Comparison of ENCODE assay signal across 9 mouse cellular contexts in genomic region chr13:53233381-53233780, GRCm38 (mm10). TPM values are rescaled to one million over a fixed set of nuclear protein-coding genes. Genes with fewer than 3 reads are reported as not detected.
A peak's percentile ranks its signal among the peaks of the same experiment; 100 is the strongest.
DNase-seq lines count a peak whose midpoint lies in the region; ATAC-seq lines count a peak whose summit lies in the region.
"Had no signal": no experiment of that assay in that cellular context is flagged by ENCODE, and none has a peak within 500 bp of the region (broad histone marks: within the 10 kb centered on the region; RNA-seq: fewer than 3 reads in every experiment).

No protein-coding gene starts in this region.

- peak; percentile 94 for DNase-seq in heart, adult 11 months
- DNase-seq in Muller cell, postnatal 12 days (ENCODE audit: inconsistent ontology term), result peak; percentile 56
- DNase-seq in forebrain, embryonic 11.5 days (ENCODE audit: low spot score), result no peak
- DNase-seq in midbrain, embryonic 14.5 days, result peak; percentile 41
- DNase-seq in spleen, postnatal 10 days (ENCODE audit: low spot score in 2 of 2), result no peak
- DNase-seq in layer of hippocampus, adult 18-20 months (ENCODE audit: low spot score in 2 of 2), result no peak

- no peak overlapping the region; the same call in 1 of the 2 replicates for H3K27ac ChIP-seq in heart, embryonic 11.5 days (ENCODE audit: low read depth, low read length)
- peak overlapping the region; percentile 46; the same call in 1 of the 2 replicates for H3K27ac ChIP-seq in forebrain, embryonic 11.5 days (ENCODE audit: low read depth, low read length)
- peak overlapping the region; percentile 4; the same call in 1 of the 2 replicates for H3K27ac ChIP-seq in hindbrain, embryonic 16.5 days (ENCODE audit: low read depth, low read length)
- H3K27ac ChIP-seq in midbrain, embryonic 14.5 days (replicated peaks; ENCODE audit: low read depth, low read length), result no peak overlapping the region

- H3K9ac ChIP-seq in heart, embryonic 11.5 days (ENCODE audit: low read depth, low read length), result no peak overlapping the region
- no peak overlapping the region for H3K9ac ChIP-seq in forebrain, embryonic 11.5 days (ENCODE audit: low read length)
- H3K9ac ChIP-seq in hindbrain, embryonic 16.5 days (ENCODE audit: low read depth, low read length), result no peak overlapping the region
- no peak overlapping the region for H3K9ac ChIP-seq in midbrain, embryonic 14.5 days (replicated peaks; ENCODE audit: low read length)

- peaks cover 65% of the 10 kb centered on the region for H3K4me1 ChIP-seq in heart, embryonic 11.5 days (ENCODE audit: control insufficient read depth, insufficient read depth, low read length)
- peaks cover 39% of the 10 kb centered on the region for H3K4me1 ChIP-seq in forebrain, embryonic 11.5 days (replicated peaks; ENCODE audit: control insufficient read depth, insufficient read depth, low read length)
- H3K4me1 ChIP-seq in hindbrain, embryonic 16.5 days (ENCODE audit: control insufficient read depth, insufficient read depth, low read depth, low read length), result peaks cover 7% of the 10 kb centered on the region
- H3K4me1 ChIP-seq in midbrain, embryonic 14.5 days (ENCODE audit: control insufficient read depth, insufficient read depth, low read length), result 0 out of 2 replicates have a peak, but pooled peaks cover 7% of the 10 kb centered on the region

- H3K36me3 ChIP-seq in heart, embryonic 11.5 days (ENCODE audit: control insufficient read depth, insufficient read depth, low read length), result no peaks in the 10 kb centered on the region
- H3K36me3 ChIP-seq in forebrain, embryonic 11.5 days (ENCODE audit: control insufficient read depth, insufficient read depth, low read length), result no peaks in the 10 kb centered on the region
- no peaks in the 10 kb centered on the region for H3K36me3 ChIP-seq in hindbrain, embryonic 16.5 days (ENCODE audit: control insufficient read depth, insufficient read depth, low read length)
- H3K36me3 ChIP-seq in midbrain, embryonic 14.5 days (ENCODE audit: control insufficient read depth, insufficient read depth, low read length), result no peaks in the 10 kb centered on the region
- H3K36me3 ChIP-seq: G1E had no signal

- H3K4me3 ChIP-seq in heart, embryonic 11.5 days (ENCODE audit: low read depth, low read length), result no peak overlapping the region
- H3K4me3 ChIP-seq in forebrain, embryonic 11.5 days (ENCODE audit: low read depth, low read length), result no peak overlapping the region
- no peak overlapping the region for H3K4me3 ChIP-seq in hindbrain, embryonic 16.5 days (ENCODE audit: low read length)
- no peak overlapping the region for H3K4me3 ChIP-seq in midbrain, embryonic 14.5 days (replicated peaks; ENCODE audit: low read depth, low read length)

- H3K9me3 ChIP-seq in heart, embryonic 11.5 days (replicated peaks; ENCODE audit: control insufficient read depth, low read length), result no peaks in the 10 kb centered on the region
- H3K9me3 ChIP-seq in forebrain, embryonic 11.5 days (ENCODE audit: control insufficient read depth, low read length), result no peaks in the 10 kb centered on the region
- H3K9me3 ChIP-seq in hindbrain, embryonic 16.5 days (ENCODE audit: control insufficient read depth, low read length), result no peaks in the 10 kb centered on the region
- no peaks in the 10 kb centered on the region for H3K9me3 ChIP-seq in midbrain, embryonic 14.5 days (ENCODE audit: control insufficient read depth, low read length)

- 21% methylated on average over 9 of the region's 9 CpGs for WGBS in heart, embryonic 11.5 days (ENCODE audit: insufficient replicate concordance)
- WGBS in forebrain, embryonic 11.5 days, result 7% methylated on average over 9 of the region's 9 CpGs
- 11% methylated on average over 9 of the region's 9 CpGs for WGBS in hindbrain, embryonic 16.5 days
- WGBS in midbrain, embryonic 14.5 days, result 9% methylated on average over 9 of the region's 9 CpGs

- H3K4me2 ChIP-seq in heart, embryonic 11.5 days, result no peak overlapping the region
- H3K4me2 ChIP-seq in forebrain, embryonic 11.5 days (ENCODE audit: low read depth, low read length, severe bottlenecking), result no peak overlapping the region
- H3K4me2 ChIP-seq in hindbrain, embryonic 16.5 days (ENCODE audit: low read length), result no peak overlapping the region
- H3K4me2 ChIP-seq in midbrain, embryonic 14.5 days (ENCODE audit: low read length), result no peak overlapping the region

- no peaks in the 10 kb centered on the region; the same call in 1 of the 2 replicates for H3K27me3 ChIP-seq in heart, embryonic 11.5 days (ENCODE audit: control insufficient read depth, insufficient read depth, low read length)
- H3K27me3 ChIP-seq in forebrain, embryonic 11.5 days (ENCODE audit: control insufficient read depth, insufficient read depth, low read length), result no peaks in the 10 kb centered on the region
- no peaks in the 10 kb centered on the region for H3K27me3 ChIP-seq in hindbrain, embryonic 16.5 days (replicated peaks; ENCODE audit: control insufficient read depth, insufficient read depth, low read length)
- no peaks in the 10 kb centered on the region for H3K27me3 ChIP-seq in midbrain, embryonic 14.5 days (ENCODE audit: control insufficient read depth, insufficient read depth, low read length)

- no peak for ATAC-seq in heart, embryonic 11.5 days (replicated peaks; ENCODE audit: insufficient number of reproducible peaks, low FRiP score, low TSS enrichment)
- no peak; the same call in 1 of the 2 replicates for ATAC-seq in forebrain, embryonic 11.5 days (replicated peaks; ENCODE audit: low FRiP score)
- 0 out of 2 replicates have a peak, but pooled peaks have one; percentile 34 for ATAC-seq in hindbrain, embryonic 16.5 days
- ATAC-seq in midbrain, embryonic 14.5 days (ENCODE audit: low FRiP score, low TSS enrichment), result no peak; the same call in 1 of the 2 replicates

RNA-seq across cellular contexts. Expression of gene Ror2, which starts 52.5 kb away (rescaled TPM):
- polyA plus RNA-seq in heart, embryonic 11.5 days (2014; fragmentation: Nextera tagmentation; extraction: Ambion mirVana), result 10.2 and 12.6 TPM in 2 replicates
- polyA plus RNA-seq in forebrain, embryonic 11.5 days (2014; fragmentation: Nextera tagmentation; extraction: Ambion mirVana), result 13.1 and 16.4 TPM in 2 replicates
- polyA plus RNA-seq in hindbrain, embryonic 16.5 days (2015; fragmentation: Nextera tagmentation; extraction: Ambion mirVana), result 2.2 and 3.0 TPM in 2 replicates
- 0.82 and 3.2 TPM in 2 replicates for polyA plus RNA-seq in midbrain, embryonic 14.5 days (2014; fragmentation: Nextera tagmentation; extraction: Ambion mirVana)
- under 1 TPM; 0.57 to 0.91 TPM for total RNA-seq in layer of hippocampus, adult 18-20 months (2021)
- total RNA-seq: G1E had no signal
- polyA plus RNA-seq: G1E had no signal

Comparison
In these comparisons a context has a peak if more than half of its experiments do, and no peak if none do; other contexts are left out.
1. DNase-seq: peak in heart, adult 11 months (single experiment), Muller cell, postnatal 12 days (single experiment) and midbrain, embryonic 14.5 days (single experiment); none in forebrain, embryonic 11.5 days (single experiment), spleen, postnatal 10 days (0 of 2) and layer of hippocampus, adult 18-20 months (0 of 2).
2. H3K27ac ChIP-seq: peak in forebrain, embryonic 11.5 days (single experiment) and hindbrain, embryonic 16.5 days (single experiment); none in heart, embryonic 11.5 days (single experiment) and midbrain, embryonic 14.5 days (single experiment).